ENCODE assay signal across 10 mouse cellular contexts in genomic region chr11:97619391-97619795, GRCm38 (mm10). TPM values are rescaled to one million over a fixed set of nuclear protein-coding genes. Genes with fewer than 3 reads are reported as not detected.
DNase-seq lines count a peak whose midpoint lies in the region; ATAC-seq and TF ChIP-seq lines count a peak whose summit lies in the region.
"Had no signal": no experiment of that assay in that cellular context is flagged by ENCODE, and none has a peak within 500 bp of the region (broad histone marks: within the 10 kb centered on the region; RNA-seq: fewer than 3 reads in every experiment).

No protein-coding gene starts in this region.

- TF ChIP-seq CTCF in C2C12 (IDR thresholded peaks at IDR 0.05; ENCODE audit: control insufficient read depth, insufficient read depth, insufficient read length), result peak; percentile 58

- ATAC-seq in heart, embryonic 12.5 days (ENCODE audit: insufficient number of reproducible peaks, low FRiP score), result peak; percentile 9; the same call in 1 of the 2 replicates
- no peak for ATAC-seq in megakaryocyte, adult 5-6 weeks (ENCODE audit: poor library complexity, severe bottlenecking)

- H3K36me3 ChIP-seq in heart, embryonic 12.5 days, result no peaks in the 10 kb centered on the region
- H3K36me3 ChIP-seq in heart, embryonic 10.5 days, result no peaks in the 10 kb centered on the region
- no peaks in the 10 kb centered on the region for H3K36me3 ChIP-seq in C2C12 (ENCODE audit: control insufficient read depth, insufficient read depth)
- H3K36me3 ChIP-seq: heart, embryonic 13.5 days; neural tube, embryonic 12.5 days had no signal

- H3K4me2 ChIP-seq in heart, embryonic 12.5 days, result no peak overlapping the region
- H3K4me2 ChIP-seq: heart, embryonic 13.5 days; neural tube, embryonic 12.5 days had no signal

- WGBS in heart, embryonic 12.5 days, result 51% methylated on average over 5 of the region's 5 CpGs
- WGBS in heart, embryonic 10.5 days, result 50% methylated on average over 5 of the region's 5 CpGs

- no peak overlapping the region for H3K4me3 ChIP-seq in heart, embryonic 12.5 days
- no peak overlapping the region for H3K4me3 ChIP-seq in heart, embryonic 10.5 days
- H3K4me3 ChIP-seq in C2C12 (ENCODE audit: insufficient read depth, poor library complexity, severe bottlenecking), result no peak overlapping the region
- H3K4me3 ChIP-seq: heart, embryonic 13.5 days; neural tube, embryonic 12.5 days had no signal

- H3K79me2 ChIP-seq in C2C12 (ENCODE audit: control insufficient read depth, insufficient read depth), result no peaks in the 10 kb centered on the region

- H3K9me3 ChIP-seq in heart, embryonic 12.5 days (replicated peaks), result no peaks in the 10 kb centered on the region
- H3K9me3 ChIP-seq in heart, embryonic 10.5 days, result no peaks in the 10 kb centered on the region
- H3K9me3 ChIP-seq: heart, embryonic 13.5 days; neural tube, embryonic 12.5 days had no signal

- H3K27ac ChIP-seq in heart, embryonic 12.5 days (ENCODE audit: poor library complexity, severe bottlenecking), result no peak overlapping the region
- H3K27ac ChIP-seq in heart, embryonic 10.5 days, result no peak overlapping the region
- H3K27ac ChIP-seq: heart, embryonic 13.5 days; neural tube, embryonic 12.5 days had no signal

- H3K4me1 ChIP-seq in heart, embryonic 12.5 days (replicated peaks), result no peaks in the 10 kb centered on the region
- H3K4me1 ChIP-seq in heart, embryonic 10.5 days, result no peaks in the 10 kb centered on the region
- H3K4me1 ChIP-seq: heart, embryonic 13.5 days; neural tube, embryonic 12.5 days had no signal

- peaks cover 41% of the 10 kb centered on the region for H3K27me3 ChIP-seq in heart, embryonic 12.5 days (replicated peaks)
- peaks cover 55% of the 10 kb centered on the region for H3K27me3 ChIP-seq in heart, embryonic 10.5 days (ENCODE audit: insufficient read depth, poor library complexity, severe bottlenecking)
- H3K27me3 ChIP-seq in C2C12 (ENCODE audit: control insufficient read depth, insufficient read depth, insufficient read length), result peaks cover 35% of the 10 kb centered on the region

- DNase-seq in heart, embryonic 10.5 days (ENCODE audit: low spot score), result no peak
- DNase-seq in brain, embryonic 18.5 days (ENCODE audit: low read depth, low spot score), result peak; percentile 22
- DNase-seq in frontal cortex, postnatal 14 days (ENCODE audit: low spot score in 2 of 2), result peak; percentile 53 to 54
- DNase-seq in kidney, postnatal 25 days, result peak; percentile 95 to 96
- DNase-seq in lung, postnatal 4 days, result peak; percentile 81

- H3K79me3 ChIP-seq in C2C12 (ENCODE audit: low read depth), result no peaks in the 10 kb centered on the region

- no peak overlapping the region for H3ac ChIP-seq in C2C12 (ENCODE audit: control insufficient read depth, insufficient read length, low read depth)

- H3K9ac ChIP-seq in heart, embryonic 12.5 days, result no peak overlapping the region
- H3K9ac ChIP-seq: heart, embryonic 13.5 days; neural tube, embryonic 12.5 days had no signal

TF ChIP-seq in C2C12, 6 proteins besides CTCF, POLR2A, EP300 and RAD21:
- TF ChIP-seq CEBPB (IDR thresholded peaks at IDR 0.05; ENCODE audit: low read depth), result no peak
- TF ChIP-seq MAX (IDR thresholded peaks at IDR 0.05), result no peak
- TF ChIP-seq FOSL1 (IDR thresholded peaks at IDR 0.05; ENCODE audit: insufficient read depth, low read length, poor library complexity, severe bottlenecking), result no peak
- TF ChIP-seq USF1 (IDR thresholded peaks at IDR 0.05; ENCODE audit: low read depth), result no peak
- TF ChIP-seq MYOG (IDR thresholded peaks at IDR 0.05; ENCODE audit: control insufficient read depth, extremely low read depth, insufficient read length), result no peak
- TF ChIP-seq MYOD1 (IDR thresholded peaks at IDR 0.05; ENCODE audit: control insufficient read depth, insufficient read length, low read depth), result no peak

RNA-seq across cellular contexts. Expression of gene Epop, which starts 10.1 kb away (rescaled TPM):
- 2.0 and 2.5 TPM in 2 replicates for polyA plus RNA-seq in heart, embryonic 12.5 days (2016; fragmentation: Nextera tagmentation; extraction: Ambion mirVana)
- polyA plus RNA-seq in heart, embryonic 10.5 days (2016; fragmentation: Nextera tagmentation; extraction: Ambion mirVana), result 1.9 and 8.5 TPM in 2 replicates
- polyA plus RNA-seq in C2C12 (2012; fragmentation: generic; extraction: Trizol), result 15.9 TPM
- 0.18 and 1.2 TPM in 2 replicates for total RNA-seq in megakaryocyte, adult 5-6 weeks (2015)
- 0.40 TPM in 1 of 2 replicates, not detected in the other for total RNA-seq in megakaryocyte, adult 5-6 weeks (2017)

RNA-seq across cellular contexts. Expression of gene Srcin1, which starts 43.4 kb away (rescaled TPM):
- polyA plus RNA-seq in heart, embryonic 12.5 days (2016; fragmentation: Nextera tagmentation; extraction: Ambion mirVana), result 0.09 TPM in 1 of 2 replicates, not detected in the other
- polyA plus RNA-seq in heart, embryonic 10.5 days (2016; fragmentation: Nextera tagmentation; extraction: Ambion mirVana), result 0.05 and 0.14 TPM in 2 replicates
- polyA plus RNA-seq in C2C12 (2012; fragmentation: generic; extraction: Trizol), result 0.01 TPM
- total RNA-seq in megakaryocyte, adult 5-6 weeks (2015), result not detected in 2 replicates
- total RNA-seq in megakaryocyte, adult 5-6 weeks (2017), result not detected in 2 replicates

RNA-seq across cellular contexts. Expression of gene Mllt6, which starts 43.8 kb away (rescaled TPM):
- 1.8 and 2.2 TPM in 2 replicates for polyA plus RNA-seq in heart, embryonic 12.5 days (2016; fragmentation: Nextera tagmentation; extraction: Ambion mirVana)
- polyA plus RNA-seq in heart, embryonic 10.5 days (2016; fragmentation: Nextera tagmentation; extraction: Ambion mirVana), result 1.7 and 2.2 TPM in 2 replicates
- polyA plus RNA-seq in C2C12 (2012; fragmentation: generic; extraction: Trizol), result 12.5 TPM
- 4.3 and 6.3 TPM in 2 replicates for total RNA-seq in megakaryocyte, adult 5-6 weeks (2015)
- total RNA-seq in megakaryocyte, adult 5-6 weeks (2017), result 6.9 and 7.1 TPM in 2 replicates
